Mouse (Mus musculus) heart, adult 2 months (tissue): Measurements from ENCODE around the gene Gpr68.

Experiments used
- CTCF ChIP-seq: fragments of 200-600 bp; IDR thresholded peaks from 2 replicates; pipeline ENCODE4 v1.8.1; 2022; ENCODE audit warnings: antibody characterized with exemption, mild to moderate bottlenecking, moderate library complexity
- EP300 ChIP-seq: fragments of 200-500 bp; IDR thresholded peaks from 2 replicates; pipeline ENCODE4 v1.6.1; 2011; ENCODE audit warnings: low read depth, low read length, control low read depth; ENCODE audit not compliant: insufficient read depth
- POLR2A ChIP-seq: fragments of 200-500 bp; IDR thresholded peaks from 2 replicates; pipeline ENCODE4 v1.6.1; 2011; ENCODE audit warnings: mild to moderate bottlenecking, low read depth, low read length, control low read depth; ENCODE audit not compliant: insufficient read depth

DNA sequence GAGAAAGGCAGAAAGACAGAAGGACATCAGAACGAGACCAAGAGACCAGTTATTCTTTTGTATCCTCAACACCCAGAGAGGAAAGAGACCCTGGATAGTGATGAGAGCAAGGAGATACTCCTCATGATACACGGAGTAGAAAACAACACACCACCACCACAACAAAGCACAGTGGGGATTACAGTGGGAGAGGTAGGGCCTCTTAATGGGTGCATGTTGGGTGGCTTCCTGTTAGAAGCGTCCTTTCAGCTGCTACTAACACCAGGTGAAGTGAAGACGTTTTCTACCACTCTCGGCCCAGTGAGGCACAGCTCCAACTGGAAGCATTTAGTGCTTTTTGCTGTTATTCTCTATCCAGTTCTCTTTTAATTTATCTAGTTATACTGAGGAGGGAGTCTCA is 1.1 kb downstream of the Gpr68 start:
- no peak for TF ChIP-seq CTCF
- TF ChIP-seq EP300 = no peak
- no peak for TF ChIP-seq POLR2A
